Mouse (Mus musculus) kidney, postnatal 0 days (tissue): ENCODE data around the gene Enpp4. TPM values are rescaled to one million over a fixed set of nuclear protein-coding genes. Genes with fewer than 3 reads are reported as not detected.

Source experiments
- ATAC-seq: fragments of 200-750 bp; cut with Nextera tagmentation; replicated peaks from 2 replicates; pipeline ENCODE4 v1.8.0; 2017; ENCODE audit warnings: low read depth, moderate number of reproducible peaks, moderate TSS enrichment, moderate library complexity; ENCODE audit not compliant: low FRiP score
- DNase-seq: peaks from one replicate; pipeline ENCODE4 v3.0.0-alpha.2; 2016; ENCODE audit warnings: low spot score
- H3K27ac ChIP-seq: fragments of 300-500 bp; sonication (generic); 2 replicates; pipeline ENCODE4 v1.5.1; 2014; ENCODE audit warnings: mild to moderate bottlenecking
- H3K27me3 ChIP-seq: fragments of 300-500 bp; sonication (generic); 2 replicates; pipeline ENCODE4 v1.6.1; 2014; ENCODE audit warnings: low read length, mixed read lengths; ENCODE audit not compliant: insufficient read depth
- H3K36me3 ChIP-seq: fragments of 300-500 bp; sonication (generic); 2 replicates; pipeline ENCODE4 v1.6.1; 2014; ENCODE audit warnings: low read length, mixed read lengths; ENCODE audit not compliant: insufficient read depth
- H3K4me1 ChIP-seq: fragments of 300-500 bp; sonication (generic); replicated peaks from 2 replicates; pipeline ENCODE4 v1.6.1; 2014; ENCODE audit warnings: antibody characterized with exemption, low read length, mixed read lengths; ENCODE audit not compliant: insufficient read depth
- H3K4me2 ChIP-seq: fragments of 300-500 bp; sonication (generic); 2 replicates; pipeline ENCODE4 v1.6.1; 2014; ENCODE audit warnings: mild to moderate bottlenecking, low read length, moderate library complexity, mixed read lengths
- H3K4me3 ChIP-seq: fragments of 300-500 bp; sonication (generic); replicated peaks from 2 replicates; pipeline ENCODE4 v1.5.1; 2014; ENCODE audit warnings: low read depth, low read length
- H3K9ac ChIP-seq: fragments of 300-500 bp; sonication (generic); 2 replicates; pipeline ENCODE4 v1.6.1; 2014; ENCODE audit warnings: low read depth, low read length
- H3K9me3 ChIP-seq: fragments of 300-500 bp; sonication (generic); replicated peaks from 2 replicates; pipeline ENCODE4 v1.6.1; 2016; ENCODE audit warnings: low read length, inconsistent platforms, mixed read lengths
- CTCF ChIP-seq: IDR thresholded peaks from 2 replicates; pipeline ENCODE4 v1.5.1; 2016; ENCODE audit warnings: antibody characterized with exemption, low read depth, mild to moderate bottlenecking, moderate library complexity
- WGBS: fragments of 180-500 bp; shearing (Covaris S2); extraction: QIAGEN DNeasy Blood & Tissue Kit; methylation state at CpG from one replicate; pipeline ENCODE4 v1.1.7; 2014; 5-methylcytosine and 5-hydroxymethylcytosine counted together
- polyA plus RNA-seq: library from polyadenylated mRNA; unstranded; fragments of >200 nt; fragmentation: Nextera tagmentation; extraction: Ambion mirVana; gene quantifications from 2 replicates; pipeline ENCODE4 v1.2.1, GENCODE M21; 2015

Enpp4 gene
- polyA plus RNA-seq, 1 experiment from 2014 or later, result 6.4 TPM

- Histone ChIP-seq H3K4me2 (no peak overlapping the region), H3K9ac (no peak overlapping the region)
Observed at GRCm38 (mm10) chr17:44068876-44069275, 36.7 kb downstream of the Enpp4 start.

DNA sequence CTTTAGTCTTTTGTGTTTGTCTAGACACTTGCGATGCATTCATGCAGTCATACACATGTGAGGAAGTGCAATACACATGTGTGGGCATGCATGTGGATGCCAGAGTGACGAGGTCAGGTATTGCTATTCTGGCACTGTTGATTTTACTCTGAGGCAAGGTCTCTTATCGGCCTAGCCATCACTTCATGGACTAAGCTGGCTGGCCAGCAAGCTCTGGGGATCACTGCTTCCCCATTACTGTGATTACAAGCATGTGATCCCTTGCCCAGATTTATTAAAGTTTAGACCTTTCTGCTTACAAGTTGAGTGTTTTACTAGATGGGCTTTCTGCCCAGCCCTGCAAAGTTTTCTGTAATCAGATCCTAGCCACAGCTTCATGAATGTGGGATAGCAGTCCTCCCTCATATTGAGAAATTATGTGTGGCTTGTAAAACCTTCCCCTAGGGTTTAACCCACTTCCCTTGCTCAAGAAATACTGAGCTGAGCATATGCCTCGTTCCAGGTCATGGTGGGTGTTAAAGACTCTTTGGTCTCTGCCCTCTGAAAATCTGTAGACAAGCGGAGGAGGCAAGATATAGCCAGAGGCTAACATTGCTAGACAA, 44.2 kb downstream of the Enpp4 start:
- no peaks in the 10 kb centered on the region for H3K27me3 ChIP-seq
- no peak overlapping the region for H3K9ac ChIP-seq
- DNase-seq (peak; percentile 84), ATAC-seq (no peak)
- H3K4me2 ChIP-seq, result no peak overlapping the region
- H3K36me3 ChIP-seq, result no peaks in the 10 kb centered on the region
- H3K9me3 ChIP-seq, result no peaks in the 10 kb centered on the region
- no peaks in the 10 kb centered on the region for H3K4me1 ChIP-seq
- H3K4me3 ChIP-seq, result no peak overlapping the region
- H3K27ac ChIP-seq, result no peak overlapping the region
- TF ChIP-seq CTCF, result no peak
- WGBS, result 34% methylated on average over 5 of the region's 5 CpGs

More at GRCm38 (mm10) chr17:44068876-44069275, 36.7 kb downstream of the Enpp4 start:
- TF ChIP-seq CTCF, result no peak
- no peaks in the 10 kb centered on the region for H3K4me1 ChIP-seq
- ATAC-seq (no peak), DNase-seq (no peak)
- H3K36me3 ChIP-seq, result no peaks in the 10 kb centered on the region
- WGBS, result 67% methylated on average over 6 of the region's 6 CpGs
- H3K9me3 ChIP-seq, result no peaks in the 10 kb centered on the region
- H3K27me3 ChIP-seq, result no peaks in the 10 kb centered on the region
- no peak overlapping the region for H3K27ac ChIP-seq
- H3K4me3 ChIP-seq, result no peak overlapping the region

GRCm38 (mm10) chr17:44060781-44061180, 44.8 kb downstream of the Enpp4 start:
- WGBS, result 100% methylated on average over 1 of the region's 1 CpGs
- H3K9ac ChIP-seq, result no peak overlapping the region
- DNase-seq (no peak), ATAC-seq (no peak)
- no peak overlapping the region for H3K4me2 ChIP-seq
- H3K27me3 ChIP-seq, result no peaks in the 10 kb centered on the region
- H3K4me3 ChIP-seq, result no peak overlapping the region
- no peaks in the 10 kb centered on the region for H3K9me3 ChIP-seq
- no peak overlapping the region for H3K27ac ChIP-seq
- no peaks in the 10 kb centered on the region for H3K4me1 ChIP-seq
- H3K36me3 ChIP-seq, result no peaks in the 10 kb centered on the region
- TF ChIP-seq CTCF, result no peak

- no peak overlapping the region for H3K4me3 ChIP-seq
- no peak overlapping the region for H3K9ac ChIP-seq
- no peak for TF ChIP-seq CTCF
- no peak overlapping the region for H3K4me2 ChIP-seq
- no peaks in the 10 kb centered on the region for H3K4me1 ChIP-seq
- no peaks in the 10 kb centered on the region for H3K36me3 ChIP-seq
- H3K27me3 ChIP-seq, result no peaks in the 10 kb centered on the region
- no peak overlapping the region for H3K27ac ChIP-seq
- H3K9me3 ChIP-seq, result no peaks in the 10 kb centered on the region
- DNase-seq (no peak), ATAC-seq (no peak)
Observed at GRCm38 (mm10) chr17:44058145-44058544, 47.5 kb downstream of the Enpp4 start.

- TF ChIP-seq CTCF, result no peak
- H3K4me3 ChIP-seq, result no peak overlapping the region
- H3K27ac ChIP-seq, result no peak overlapping the region
- no peaks in the 10 kb centered on the region for H3K9me3 ChIP-seq
- H3K4me2 ChIP-seq, result no peak overlapping the region
- H3K4me1 ChIP-seq, result no peaks in the 10 kb centered on the region
- 86% methylated on average over 1 of the region's 1 CpGs for WGBS
- H3K9ac ChIP-seq, result no peak overlapping the region
- no peaks in the 10 kb centered on the region for H3K27me3 ChIP-seq
- H3K36me3 ChIP-seq, result no peaks in the 10 kb centered on the region
- no peak for DNase-seq
- no peak for ATAC-seq
Observed at GRCm38 (mm10) chr17:44057123-44057522, 48.5 kb downstream of the Enpp4 start.

GRCm38 (mm10) chr17:44053427-44053826, 52.2 kb downstream of the Enpp4 start:
- no peak overlapping the region for H3K9ac ChIP-seq
- no peak for DNase-seq
- no peak for ATAC-seq
- H3K27ac ChIP-seq, result no peak overlapping the region
- TF ChIP-seq CTCF, result no peak
- H3K27me3 ChIP-seq, result no peaks in the 10 kb centered on the region
- no peak overlapping the region for H3K4me3 ChIP-seq
- no peaks in the 10 kb centered on the region for H3K4me1 ChIP-seq
- H3K9me3 ChIP-seq, result no peaks in the 10 kb centered on the region
- 81% methylated on average over 4 of the region's 4 CpGs for WGBS
- H3K36me3 ChIP-seq, result no peaks in the 10 kb centered on the region
- H3K4me2 ChIP-seq, result no peak overlapping the region

Other genes with a start within 250 kb of the Enpp4 start
- gene Enpp5, start 27.0 kb downstream of the Enpp4 start, polyA plus RNA-seq, result 22.0 and 29.1 TPM in 2 replicates
- gene Clic5, start 82.8 kb upstream of the Enpp4 start, polyA plus RNA-seq, result 9.8 and 10.4 TPM in 2 replicates